Mouse (Mus musculus): ENCODE data around the gene Epha2. TPM values are rescaled to one million over a fixed set of nuclear protein-coding genes. Genes with fewer than 3 reads are reported as not detected.

Gene Epha2
- polyA plus RNA-seq, 1 experiment from 2014 or later: 2.1 TPM

DNA sequence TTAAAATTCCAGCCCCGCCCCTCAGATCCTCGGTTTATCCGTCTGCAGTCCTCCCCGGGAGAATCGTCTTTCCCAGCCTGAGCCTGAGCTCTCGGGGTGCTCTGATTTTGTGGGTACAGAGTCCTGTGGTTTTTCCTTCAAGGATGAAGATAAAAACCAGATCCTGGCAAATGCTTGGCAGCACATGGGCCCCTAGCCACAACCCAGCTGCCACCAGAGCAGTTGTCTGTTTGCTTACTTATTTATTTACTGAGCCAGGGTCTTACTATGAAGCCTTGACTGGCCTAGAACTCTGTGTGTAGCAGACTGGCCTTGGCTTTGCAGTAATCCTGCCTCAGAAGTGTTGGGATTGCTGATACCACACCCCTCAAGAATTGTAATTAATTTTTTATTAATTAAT, 58.2 kb downstream of the Epha2 start:
- Histone ChIP-seq H3K36me3 (no peaks in the 10 kb centered on the region), H3K4me3 (no peak overlapping the region), H3K27me3 (replicated peaks) (peaks cover 45% of the 10 kb centered on the region), H3K9me3 (replicated peaks) (no peaks in the 10 kb centered on the region), H3K4me2 (no peak overlapping the region), H3K9ac (no peak overlapping the region), H3K27ac (no peak overlapping the region), H3K4me1 (0 out of 2 replicates have a peak, but pooled peaks cover 6% of the 10 kb centered on the region)
- 76% methylated on average over 6 of the region's 6 CpGs for WGBS (ENCODE audit: insufficient replicate concordance)
- ATAC-seq: no peak

DNA sequence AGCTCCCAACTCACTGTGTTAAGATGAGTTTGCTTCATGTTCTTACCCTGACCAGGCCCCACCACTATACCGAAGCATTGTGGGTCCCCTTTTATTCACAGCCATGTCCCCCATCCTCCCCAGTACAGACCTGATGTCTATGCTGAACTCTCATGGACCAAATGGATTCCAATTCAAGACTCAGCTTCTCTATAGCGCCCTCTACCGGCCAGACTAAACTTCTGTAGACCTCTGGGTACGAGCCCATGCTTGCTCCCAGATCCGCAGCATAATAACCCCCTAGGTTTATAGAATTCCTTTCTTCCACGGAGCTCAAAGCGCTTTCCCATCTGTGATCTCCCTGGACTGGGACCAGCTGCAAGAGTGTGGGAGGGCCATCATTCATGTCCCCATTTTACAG, 59.8 kb downstream of the Epha2 start:
- 25% methylated on average over 7 of the region's 7 CpGs for WGBS (ENCODE audit: insufficient replicate concordance)
- Histone ChIP-seq H3K4me3 (no peak overlapping the region), H3K27ac (no peak overlapping the region), H3K27me3 (replicated peaks) (peaks cover 61% of the 10 kb centered on the region), H3K9me3 (replicated peaks) (no peaks in the 10 kb centered on the region), H3K4me2 (no peak overlapping the region), H3K36me3 (no peaks in the 10 kb centered on the region), H3K9ac (no peak overlapping the region), H3K4me1 (0 out of 2 replicates have a peak, but pooled peaks cover 6% of the 10 kb centered on the region)
- ATAC-seq: no peak

DNA sequence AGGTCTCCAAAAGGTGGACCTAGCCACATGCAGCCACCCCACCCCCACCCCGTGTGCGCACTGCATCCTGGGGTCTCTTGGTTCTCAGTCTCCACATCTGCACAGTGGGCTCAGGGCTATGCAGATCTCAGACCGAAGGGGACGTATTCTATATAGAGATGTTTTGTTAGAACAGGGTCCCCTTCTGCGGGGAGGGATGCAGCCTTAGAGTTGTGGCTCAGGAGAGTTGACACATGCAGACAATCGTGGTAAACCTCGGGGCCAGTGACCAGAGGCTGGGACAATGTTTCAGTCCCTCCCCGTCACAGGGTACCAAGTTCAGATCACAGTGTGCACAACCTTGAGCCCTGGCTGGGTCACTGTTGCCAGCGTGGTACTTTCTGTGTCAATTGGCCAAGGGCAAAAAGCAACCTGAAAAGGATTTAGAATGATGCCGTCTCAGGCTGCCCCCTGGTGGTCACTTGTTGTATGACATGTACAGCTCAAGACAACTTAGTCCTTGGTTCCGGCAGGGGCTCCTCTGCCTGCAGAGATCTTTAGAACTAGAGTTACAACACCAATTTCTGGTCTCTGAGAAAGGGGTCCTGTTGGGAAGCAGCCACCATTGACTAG, 62.0 kb downstream of the Epha2 start:
- H3K9ac ChIP-seq: no peak overlapping the region
- H3K27me3 ChIP-seq (replicated peaks): peaks cover 83% of the 10 kb centered on the region
- H3K27ac ChIP-seq: no peak overlapping the region
- ATAC-seq: peak; percentile 6; the same call in 1 of the 2 replicates
- no peak overlapping the region for H3K4me3 ChIP-seq
- H3K36me3 ChIP-seq: no peaks in the 10 kb centered on the region
- peaks cover 10% of the 10 kb centered on the region for H3K4me1 ChIP-seq
- no peaks in the 10 kb centered on the region for H3K9me3 ChIP-seq (replicated peaks)
- no peak overlapping the region for H3K4me2 ChIP-seq
- 23% methylated on average over 11 of the region's 11 CpGs for WGBS (ENCODE audit: insufficient replicate concordance)

DNA sequence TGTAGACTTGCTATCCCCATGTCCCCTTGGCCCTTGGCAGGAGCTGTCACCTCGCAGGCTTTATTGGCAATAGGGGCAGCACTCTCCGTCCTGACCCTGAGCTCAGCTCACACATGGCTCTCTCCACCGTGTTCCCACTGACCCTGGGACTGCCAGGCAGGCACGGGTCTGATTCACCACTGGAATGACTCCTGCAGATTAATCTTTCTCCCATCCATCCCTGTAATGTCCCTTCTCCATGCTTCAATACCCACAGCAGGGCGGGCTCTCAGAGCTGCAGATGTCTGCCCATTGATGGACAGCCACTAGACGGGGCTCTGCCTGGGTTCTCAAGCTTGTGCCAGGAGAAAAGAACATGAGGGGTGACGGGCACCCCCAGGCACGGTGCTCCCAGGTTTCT, 64.1 kb downstream of the Epha2 start:
- H3K9ac ChIP-seq: no peak overlapping the region
- H3K9me3 ChIP-seq (replicated peaks): no peaks in the 10 kb centered on the region
- H3K27ac ChIP-seq: no peak overlapping the region
- WGBS (ENCODE audit: insufficient replicate concordance): 49% methylated on average over 8 of the region's 8 CpGs
- H3K4me3 ChIP-seq: no peak overlapping the region
- peaks cover 99% of the 10 kb centered on the region for H3K27me3 ChIP-seq (replicated peaks)
- peaks cover 13% of the 10 kb centered on the region for H3K4me1 ChIP-seq
- no peak overlapping the region for H3K4me2 ChIP-seq
- ATAC-seq: no peak
- H3K36me3 ChIP-seq: no peaks in the 10 kb centered on the region

DNA sequence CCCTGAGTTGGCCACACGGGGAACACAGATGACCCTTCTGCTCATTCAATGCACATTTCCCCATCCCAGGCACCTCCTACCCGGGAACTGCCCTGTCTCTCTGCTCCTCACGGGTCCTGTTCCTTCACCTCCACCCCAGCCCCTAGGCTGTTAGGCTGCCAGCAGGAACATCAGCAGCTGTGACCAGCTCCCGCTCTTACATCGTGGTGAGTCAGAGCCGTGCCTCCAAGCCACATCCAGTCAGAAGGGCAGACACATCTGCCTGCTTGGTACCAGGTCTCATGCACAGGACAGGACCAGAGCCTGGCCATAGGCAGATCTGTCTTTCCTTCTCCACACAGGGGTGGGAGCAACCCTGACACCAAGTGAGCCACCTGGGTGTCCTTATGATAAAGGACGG, 64.8 kb downstream of the Epha2 start:
- Histone ChIP-seq H3K4me3 (no peak overlapping the region), H3K36me3 (no peaks in the 10 kb centered on the region), H3K27me3 (replicated peaks) (peaks cover 99% of the 10 kb centered on the region), H3K9me3 (replicated peaks) (no peaks in the 10 kb centered on the region), H3K27ac (no peak overlapping the region), H3K4me2 (no peak overlapping the region), H3K4me1 (peaks cover 11% of the 10 kb centered on the region), H3K9ac (no peak overlapping the region)
- no peak for ATAC-seq
- WGBS (ENCODE audit: insufficient replicate concordance): 37% methylated on average over 7 of the region's 7 CpGs

DNA sequence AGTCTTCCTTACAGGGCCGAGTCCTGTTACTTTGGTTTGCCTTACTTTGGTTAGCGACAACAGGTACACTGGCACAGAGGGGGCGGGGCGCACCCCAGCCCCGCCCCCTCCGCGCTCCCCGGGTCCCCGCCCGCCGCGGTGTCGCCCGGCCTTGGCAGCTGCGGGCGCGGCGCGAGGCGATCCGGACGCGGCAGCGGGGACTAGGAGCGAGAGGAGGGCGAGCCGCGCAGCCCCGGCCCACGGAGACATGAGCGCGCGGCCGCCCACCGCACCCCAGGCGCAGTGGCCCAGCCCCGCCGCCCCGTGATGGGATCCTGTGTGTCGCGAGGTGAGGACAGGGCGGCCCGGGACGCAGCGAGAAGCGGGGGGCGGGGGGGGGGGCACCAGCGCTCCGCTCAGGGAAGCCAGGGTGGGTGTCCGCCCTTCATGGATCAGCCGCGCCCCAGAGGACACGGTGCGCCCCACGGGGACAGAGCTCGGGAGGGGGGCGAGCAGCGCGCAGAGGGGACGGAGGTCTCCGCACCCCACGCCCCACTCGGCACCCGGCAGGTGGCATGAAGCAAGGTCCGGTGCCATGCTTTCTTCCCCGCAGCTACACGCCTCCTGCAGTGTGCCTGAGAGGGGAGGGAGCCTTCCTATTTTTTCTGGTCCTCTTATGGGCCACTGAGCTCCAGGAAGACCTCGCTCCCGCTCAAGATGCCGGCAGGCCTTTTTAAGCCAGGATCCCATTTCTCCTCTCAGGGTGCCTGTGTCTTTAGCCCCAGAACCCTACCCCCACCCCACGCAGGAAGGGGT, 67.2 kb downstream of the Epha2 start, which contains the start of gene Fam131c:
Gene Fam131c, plus strand, starts transcription at position 224 of the 795 bp plus-strand sequence.
- no peak within 1 kb of the TSS for H3K27ac ChIP-seq
- H3K27me3 ChIP-seq (replicated peaks): peaks cover 84% of the 10 kb centered on the region
- peak within 1 kb of the TSS; percentile 71 for H3K4me2 ChIP-seq
- ATAC-seq: no peak
- H3K4me1 ChIP-seq: peaks cover 8% of the 10 kb centered on the region
- 2% methylated on average over 62 of the region's 71 CpGs for WGBS (ENCODE audit: insufficient replicate concordance)
- peak within 1 kb of the TSS; percentile 55 for H3K9ac ChIP-seq
- H3K9me3 ChIP-seq (replicated peaks): no peaks in the 10 kb centered on the region
- H3K36me3 ChIP-seq: no peaks in the 10 kb centered on the region
- peak within 1 kb of the TSS; percentile 51 for H3K4me3 ChIP-seq

DNA sequence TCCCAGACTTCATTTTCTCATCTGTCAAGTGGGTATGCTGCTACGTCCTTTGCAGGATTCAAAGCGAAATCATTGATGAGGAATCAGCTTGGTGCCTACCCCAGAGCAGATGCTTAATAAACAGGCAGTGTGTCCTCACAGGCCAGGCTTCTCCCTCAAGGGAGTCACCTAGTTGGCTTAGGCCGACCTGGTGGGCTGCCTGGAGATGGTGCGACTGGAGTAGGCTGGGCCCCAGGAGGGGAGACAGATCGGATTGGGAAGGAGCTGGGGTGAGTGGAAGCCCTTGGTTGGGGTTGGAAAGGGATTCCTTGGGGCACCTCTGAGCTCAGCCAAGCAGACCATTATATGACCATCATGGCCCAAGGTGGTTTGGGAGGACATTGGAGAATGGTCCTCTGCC, 71.4 kb downstream of the Epha2 start:
- Histone ChIP-seq H3K27ac (no peak overlapping the region), H3K36me3 (no peaks in the 10 kb centered on the region), H3K4me3 (no peak overlapping the region), H3K9me3 (replicated peaks) (no peaks in the 10 kb centered on the region), H3K27me3 (replicated peaks) (peaks cover 43% of the 10 kb centered on the region), H3K4me2 (no peak overlapping the region), H3K9ac (no peak overlapping the region), H3K4me1 (peaks cover 8% of the 10 kb centered on the region)
- 74% methylated on average over 5 of the region's 5 CpGs for WGBS (ENCODE audit: insufficient replicate concordance)
- ATAC-seq: no peak

Small RNA genes within 50 kb of the gene (microRNA-seq; reads per million reads assigned to microRNA genes)
- gene Gm25690: not detected

Other genes with a start within 250 kb of the Epha2 start
- gene Crocc, start 240.7 kb upstream of the Epha2 start, polyA plus RNA-seq (2016; fragmentation: Nextera tagmentation; extraction: Ambion mirVana): 1.8 and 2.0 TPM in 2 replicates
- 136 and 143 TPM in 2 replicates for gene Necap2, start 222.9 kb upstream of the Epha2 start, polyA plus RNA-seq (2016; fragmentation: Nextera tagmentation; extraction: Ambion mirVana)
- 0.05 TPM in 1 of 2 replicates, not detected in the other for gene Spata21, start 212.9 kb upstream of the Epha2 start, polyA plus RNA-seq (2016; fragmentation: Nextera tagmentation; extraction: Ambion mirVana)
- 21.3 and 22.1 TPM in 2 replicates for gene Szrd1, start 161.5 kb upstream of the Epha2 start, polyA plus RNA-seq (2016; fragmentation: Nextera tagmentation; extraction: Ambion mirVana)
- gene Fbxo42, start 153.3 kb upstream of the Epha2 start, polyA plus RNA-seq (2016; fragmentation: Nextera tagmentation; extraction: Ambion mirVana): 21.6 and 26.0 TPM in 2 replicates
- gene Rsg1, start 87.3 kb upstream of the Epha2 start, polyA plus RNA-seq (2016; fragmentation: Nextera tagmentation; extraction: Ambion mirVana): 3.3 and 3.5 TPM in 2 replicates
- gene Arhgef19, start 61.7 kb upstream of the Epha2 start, polyA plus RNA-seq (2016; fragmentation: Nextera tagmentation; extraction: Ambion mirVana): 1.9 and 2.4 TPM in 2 replicates
- gene Fam131c, start 67.0 kb downstream of the Epha2 start, polyA plus RNA-seq (2016; fragmentation: Nextera tagmentation; extraction: Ambion mirVana): 0.08 and 0.13 TPM in 2 replicates
- gene Clcnka, start 97.5 kb downstream of the Epha2 start, polyA plus RNA-seq (2016; fragmentation: Nextera tagmentation; extraction: Ambion mirVana): not detected in 2 replicates
- not detected in 2 replicates for gene Clcnkb, start 114.8 kb downstream of the Epha2 start, polyA plus RNA-seq (2016; fragmentation: Nextera tagmentation; extraction: Ambion mirVana)
- 0.04 and 0.08 TPM in 2 replicates for gene Hspb7, start 119.5 kb downstream of the Epha2 start, polyA plus RNA-seq (2016; fragmentation: Nextera tagmentation; extraction: Ambion mirVana)
- gene Srarp, start 134.9 kb downstream of the Epha2 start, polyA plus RNA-seq (2016; fragmentation: Nextera tagmentation; extraction: Ambion mirVana): not detected in 2 replicates
- gene Zbtb17, start 143.4 kb downstream of the Epha2 start, polyA plus RNA-seq (2016; fragmentation: Nextera tagmentation; extraction: Ambion mirVana): 15.6 and 16.8 TPM in 2 replicates
- gene Spen, start 237.4 kb downstream of the Epha2 start, polyA plus RNA-seq (2016; fragmentation: Nextera tagmentation; extraction: Ambion mirVana): 9.1 and 9.2 TPM in 2 replicates